Mouse (Mus musculus): ENCODE measurements around the gene Car15. TPM values are rescaled to one million over a fixed set of nuclear protein-coding genes. Genes with fewer than 3 reads are reported as not detected.
A peak's percentile ranks its signal among the peaks of the same experiment; 100 is the strongest.

The Car15 gene
- polyA plus RNA-seq, 1 experiment from 2014 or later, result 3.7 TPM

DNA sequence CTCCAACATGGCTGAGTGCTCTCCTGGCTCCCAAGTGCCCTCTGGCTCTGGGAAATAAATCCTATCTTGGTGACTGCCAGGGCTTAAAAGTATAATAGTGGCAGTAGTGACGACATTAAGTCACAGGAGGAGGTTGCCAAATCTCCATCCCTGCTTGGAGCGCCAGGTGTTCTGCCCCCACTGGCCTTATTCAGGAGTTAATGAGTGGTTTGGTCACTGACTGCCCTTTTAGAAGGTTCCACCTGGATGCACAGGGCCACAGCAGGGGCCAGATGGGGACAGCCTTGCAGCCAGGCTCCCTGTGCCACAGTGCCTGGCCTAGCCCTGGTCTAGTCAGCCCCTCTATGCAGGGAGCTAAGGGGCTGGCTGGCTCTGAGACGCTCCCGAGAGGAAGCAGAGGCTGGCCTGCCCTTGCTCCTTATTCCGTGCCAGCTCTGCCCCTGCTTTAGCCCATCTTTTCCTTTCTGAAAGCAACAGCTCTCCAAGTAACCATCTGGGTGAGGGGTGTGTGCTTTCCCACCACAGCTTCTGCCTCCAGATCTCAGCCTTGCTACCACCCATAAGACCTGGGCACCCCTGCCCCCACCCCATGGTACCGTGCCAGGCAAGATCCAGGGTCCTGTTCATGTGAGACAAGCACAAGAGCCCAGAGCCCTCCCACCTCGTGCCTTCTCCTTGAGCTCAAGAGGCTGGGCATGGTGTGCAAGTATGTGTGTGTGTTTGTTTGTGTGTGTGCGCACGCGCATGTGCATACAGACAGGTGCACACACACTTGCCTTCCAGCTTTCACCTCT lies 7.6 kb downstream of the Car15 start:
- 68% methylated on average over 10 of the region's 10 CpGs for WGBS

DNA sequence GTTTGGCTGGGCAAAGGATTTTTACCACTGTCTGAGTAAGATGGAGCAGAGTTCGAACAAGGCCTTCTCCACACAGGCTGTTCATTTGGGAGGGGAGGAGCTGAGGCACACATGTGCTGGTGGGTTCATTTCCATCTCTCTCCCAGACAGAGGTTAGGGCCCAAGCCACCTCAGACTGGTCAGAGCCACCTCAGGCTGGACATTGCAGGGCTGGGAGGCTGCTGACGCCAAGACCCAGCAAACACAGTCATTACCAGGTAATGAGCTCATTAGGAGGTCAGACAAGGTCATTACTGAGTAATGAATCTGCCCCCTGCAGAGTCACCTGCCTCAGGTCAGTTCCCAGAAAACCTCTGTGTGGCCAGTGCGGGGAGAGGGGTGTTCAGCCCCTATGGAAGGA lies 9.3 kb downstream of the Car15 start:
- Histone ChIP-seq H3K36me3 (ENCODE audit: control insufficient read depth, insufficient read depth, low read length) (no peaks in the 10 kb centered on the region), H3K9ac (ENCODE audit: low read length) (no peak overlapping the region), H3K4me1 (ENCODE audit: control insufficient read depth, insufficient read depth, low read length) (0 out of 2 replicates have a peak, but pooled peaks cover 5% of the 10 kb centered on the region), H3K4me2 (ENCODE audit: low read depth, low read length) (no peak overlapping the region), H3K27ac (ENCODE audit: low read length) (no peak overlapping the region), H3K27me3 (ENCODE audit: control insufficient read depth, insufficient read depth, low read length) (peaks cover 35% of the 10 kb centered on the region), H3K4me3 (replicated peaks; ENCODE audit: low read length) (no peak overlapping the region), H3K9me3 (replicated peaks; ENCODE audit: control insufficient read depth, low read length) (no peaks in the 10 kb centered on the region)
- no peak for ATAC-seq (ENCODE audit: insufficient read depth, low FRiP score)
- WGBS, result 69% methylated on average over 3 of the region's 3 CpGs

More for the DNA sequence above, 7.6 kb downstream of the Car15 start:
- Histone ChIP-seq H3K36me3 (ENCODE audit: control insufficient read depth, insufficient read depth, low read length) (no peaks in the 10 kb centered on the region), H3K4me1 (ENCODE audit: control insufficient read depth, insufficient read depth, low read length) (0 out of 2 replicates have a peak, but pooled peaks cover 5% of the 10 kb centered on the region), H3K27ac (ENCODE audit: low read length) (no peak overlapping the region), H3K4me2 (ENCODE audit: low read depth, low read length) (no peak overlapping the region), H3K9me3 (replicated peaks; ENCODE audit: control insufficient read depth, low read length) (no peaks in the 10 kb centered on the region), H3K4me3 (replicated peaks; ENCODE audit: low read length) (no peak overlapping the region), H3K9ac (ENCODE audit: low read length) (no peak overlapping the region), H3K27me3 (ENCODE audit: control insufficient read depth, insufficient read depth, low read length) (peaks cover 52% of the 10 kb centered on the region)
- ATAC-seq (ENCODE audit: insufficient read depth, low FRiP score), result no peak

DNA sequence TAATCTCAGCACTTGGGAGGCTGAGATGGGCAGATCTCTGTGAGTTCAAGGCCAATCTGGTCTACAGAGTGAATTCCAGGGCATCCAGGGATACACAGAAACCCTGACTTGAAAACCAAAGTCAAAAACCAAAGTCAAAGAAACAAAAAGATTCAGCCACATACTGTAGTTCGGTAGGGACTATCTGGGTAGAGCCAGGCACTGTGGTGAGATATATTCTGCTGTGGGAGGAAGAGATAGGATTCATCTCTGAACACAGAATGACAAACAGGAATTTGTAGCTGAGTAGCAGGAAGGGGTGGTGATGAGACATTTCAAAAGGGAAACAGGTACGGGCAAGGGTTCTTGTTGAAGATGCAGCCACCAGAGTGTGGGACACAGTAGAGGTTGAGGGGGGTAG lies 9.9 kb downstream of the Car15 start:
- no peak overlapping the region for H3K4me2 ChIP-seq (ENCODE audit: low read depth, low read length)
- no peak overlapping the region for H3K27ac ChIP-seq (ENCODE audit: low read length)
- H3K4me1 ChIP-seq (ENCODE audit: control insufficient read depth, insufficient read depth, low read length), result 0 out of 2 replicates have a peak, but pooled peaks cover 4% of the 10 kb centered on the region
- WGBS, result 84% methylated on average over 2 of the region's 2 CpGs
- no peaks in the 10 kb centered on the region for H3K36me3 ChIP-seq (ENCODE audit: control insufficient read depth, insufficient read depth, low read length)
- H3K27me3 ChIP-seq (ENCODE audit: control insufficient read depth, insufficient read depth, low read length), result peaks cover 29% of the 10 kb centered on the region
- ATAC-seq (ENCODE audit: insufficient read depth, low FRiP score), result no peak
- H3K9ac ChIP-seq (ENCODE audit: low read length), result no peak overlapping the region
- no peaks in the 10 kb centered on the region for H3K9me3 ChIP-seq (replicated peaks; ENCODE audit: control insufficient read depth, low read length)
- no peak overlapping the region for H3K4me3 ChIP-seq (replicated peaks; ENCODE audit: low read length)

DNA sequence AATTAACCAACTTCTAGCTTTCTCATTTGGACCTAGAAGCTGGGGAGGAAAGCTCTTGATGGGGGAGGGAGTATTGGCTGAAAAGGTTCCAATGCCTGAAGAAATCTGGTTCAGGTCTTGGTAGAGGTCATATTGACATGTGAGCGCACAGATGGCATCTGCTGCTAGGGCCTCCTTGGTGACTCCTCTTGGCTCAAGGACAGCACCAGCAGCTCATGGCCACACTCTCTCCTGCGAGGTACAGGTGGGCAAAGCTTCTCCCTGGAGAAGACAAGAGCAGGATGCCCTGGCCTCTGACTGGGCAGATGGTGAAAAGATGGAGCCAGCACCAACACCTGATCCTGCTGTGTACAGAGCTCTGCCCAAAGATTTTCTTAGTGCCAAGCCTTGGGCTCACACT lies 11.7 kb downstream of the Car15 start:
- no peaks in the 10 kb centered on the region for H3K36me3 ChIP-seq (ENCODE audit: control insufficient read depth, insufficient read depth, low read length)

DNA sequence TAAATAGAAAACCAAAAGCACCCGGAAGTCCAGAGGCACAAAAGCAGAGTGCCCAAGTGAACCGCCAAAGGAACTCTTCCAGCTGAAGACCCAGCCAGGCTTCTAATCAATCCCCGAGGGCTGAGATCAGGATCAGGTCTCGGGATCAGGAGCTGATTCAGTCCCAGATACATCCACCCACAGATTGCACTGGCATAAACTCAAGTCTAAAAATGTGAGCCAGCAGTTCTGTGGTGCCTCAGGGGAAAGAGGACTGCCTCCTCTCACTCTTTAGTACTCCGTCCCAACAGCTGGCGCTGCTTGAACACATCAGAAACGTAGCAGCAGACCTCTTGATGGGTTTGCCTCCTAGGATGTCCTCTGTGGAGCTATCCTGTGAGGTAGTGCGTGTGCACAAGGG lies 21.6 kb downstream of the Car15 start:
- H3K9me3 ChIP-seq (replicated peaks; ENCODE audit: control insufficient read depth, low read length), result no peaks in the 10 kb centered on the region
- H3K27ac ChIP-seq (ENCODE audit: low read length), result no peak overlapping the region
- H3K36me3 ChIP-seq (ENCODE audit: control insufficient read depth, insufficient read depth, low read length), result no peaks in the 10 kb centered on the region
- H3K27me3 ChIP-seq (ENCODE audit: control insufficient read depth, insufficient read depth, low read length), result no peaks in the 10 kb centered on the region
- no peak overlapping the region for H3K9ac ChIP-seq (ENCODE audit: low read length)
- H3K4me1 ChIP-seq (ENCODE audit: control insufficient read depth, insufficient read depth, low read length), result no peaks in the 10 kb centered on the region
- no peak overlapping the region for H3K4me2 ChIP-seq (ENCODE audit: low read depth, low read length)
- no peak overlapping the region for H3K4me3 ChIP-seq (replicated peaks; ENCODE audit: low read length)
- 80% methylated on average over 8 of the region's 8 CpGs for WGBS
- no peak for ATAC-seq (ENCODE audit: insufficient read depth, low FRiP score)

More for the DNA sequence above, 11.7 kb downstream of the Car15 start:
- no peak for ATAC-seq (ENCODE audit: insufficient read depth, low FRiP score)
- Histone ChIP-seq H3K4me2 (ENCODE audit: low read depth, low read length) (no peak overlapping the region), H3K27me3 (ENCODE audit: control insufficient read depth, insufficient read depth, low read length) (peaks cover 12% of the 10 kb centered on the region), H3K9ac (ENCODE audit: low read length) (no peak overlapping the region), H3K27ac (ENCODE audit: low read length) (no peak overlapping the region), H3K9me3 (replicated peaks; ENCODE audit: control insufficient read depth, low read length) (no peaks in the 10 kb centered on the region), H3K4me3 (replicated peaks; ENCODE audit: low read length) (no peak overlapping the region), H3K4me1 (ENCODE audit: control insufficient read depth, insufficient read depth, low read length) (no peaks in the 10 kb centered on the region)
- 78% methylated on average over 2 of the region's 2 CpGs for WGBS

DNA sequence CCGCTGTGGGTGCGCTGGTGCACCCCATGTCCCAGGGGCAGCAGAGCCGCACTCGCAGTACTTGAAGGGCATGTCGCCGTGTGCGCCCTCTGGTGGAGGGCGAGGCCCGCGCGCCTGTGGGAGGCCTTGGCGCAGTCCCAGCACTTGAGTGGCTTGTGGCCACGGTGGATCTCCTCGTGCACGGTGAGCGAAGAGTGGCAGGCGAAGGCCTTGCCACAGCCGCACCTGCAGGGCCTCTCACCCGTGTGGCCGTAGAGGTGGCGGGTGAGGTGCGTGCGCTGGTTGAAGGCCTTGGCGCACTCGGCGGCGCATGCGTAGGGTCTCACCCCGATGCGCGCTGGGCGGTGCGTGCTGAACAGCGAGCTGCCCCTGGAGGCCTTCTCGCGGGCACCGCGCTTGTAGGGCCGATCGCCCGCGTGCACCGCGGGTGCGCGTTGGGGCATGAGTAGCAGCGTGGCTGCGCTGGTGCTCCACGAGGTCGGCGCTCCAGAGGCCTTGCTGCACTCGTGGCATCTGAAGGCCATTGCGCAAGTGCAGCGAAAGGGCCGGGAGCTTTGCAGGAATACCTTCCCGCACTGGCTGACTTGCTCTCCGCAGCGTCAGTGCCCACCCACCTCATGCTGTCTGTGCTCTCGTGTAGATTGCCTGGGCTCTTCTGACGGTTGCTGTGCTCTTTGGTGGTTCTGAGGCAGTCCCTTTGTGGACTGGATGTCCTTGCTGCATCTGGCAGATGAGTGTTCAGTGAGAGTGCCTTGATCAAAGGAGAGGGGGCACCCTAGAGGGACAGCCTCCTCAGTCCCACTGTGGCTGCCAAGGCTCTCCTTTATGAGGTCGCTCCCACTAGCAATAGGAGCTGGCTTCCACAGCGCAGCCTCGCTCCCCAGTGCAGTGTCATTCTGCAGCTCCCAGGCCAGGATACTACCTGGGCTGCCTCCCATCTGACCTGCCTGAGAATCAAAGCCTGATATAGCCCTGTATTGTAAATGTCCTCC lies 22.5 kb downstream of the Car15 start:
- H3K4me1 ChIP-seq (ENCODE audit: control insufficient read depth, insufficient read depth, low read length), result no peaks in the 10 kb centered on the region
- 2% methylated on average over 63 of the region's 63 CpGs for WGBS
- peak overlapping the region; percentile 89 for H3K4me2 ChIP-seq (ENCODE audit: low read depth, low read length)
- peak; percentile 85 for ATAC-seq (ENCODE audit: insufficient read depth, low FRiP score)
- H3K27me3 ChIP-seq (ENCODE audit: control insufficient read depth, insufficient read depth, low read length), result no peaks in the 10 kb centered on the region
- peak overlapping the region; percentile 54 for H3K4me3 ChIP-seq (replicated peaks; ENCODE audit: low read length)
- peak overlapping the region; percentile 77 for H3K9ac ChIP-seq (ENCODE audit: low read length)
- H3K27ac ChIP-seq (ENCODE audit: low read length), result no peak overlapping the region
- no peaks in the 10 kb centered on the region for H3K9me3 ChIP-seq (replicated peaks; ENCODE audit: control insufficient read depth, low read length)
- H3K36me3 ChIP-seq (ENCODE audit: control insufficient read depth, insufficient read depth, low read length), result no peaks in the 10 kb centered on the region

DNA sequence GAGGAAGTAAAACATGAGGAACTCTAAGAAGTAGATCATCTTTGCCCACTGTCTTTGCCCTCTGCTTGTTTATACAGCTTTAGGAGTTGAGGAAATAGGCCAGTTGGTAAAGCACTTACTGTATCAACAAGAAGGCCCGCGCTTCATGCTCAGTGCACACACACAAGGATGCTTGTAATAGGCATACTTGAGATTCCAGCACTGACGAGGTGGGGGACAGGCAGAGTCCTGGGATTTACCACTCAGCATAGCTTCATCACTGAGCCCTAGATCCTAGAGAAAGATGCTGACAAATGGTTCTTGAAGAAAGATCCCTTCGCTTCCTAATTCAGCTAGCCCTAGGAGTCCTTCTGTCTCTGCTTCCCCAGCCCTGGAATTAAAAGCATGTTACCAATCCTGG lies 25.0 kb downstream of the Car15 start:
- H3K36me3 ChIP-seq (ENCODE audit: control insufficient read depth, insufficient read depth, low read length), result no peaks in the 10 kb centered on the region
- no peak for ATAC-seq (ENCODE audit: insufficient read depth, low FRiP score)
- H3K4me2 ChIP-seq (ENCODE audit: low read depth, low read length), result no peak overlapping the region
- H3K4me1 ChIP-seq (ENCODE audit: control insufficient read depth, insufficient read depth, low read length), result peaks cover 9% of the 10 kb centered on the region
- H3K9ac ChIP-seq (ENCODE audit: low read length), result no peak overlapping the region
- no peak overlapping the region for H3K27ac ChIP-seq (ENCODE audit: low read length)
- WGBS, result 45% methylated on average over 4 of the region's 4 CpGs
- no peak overlapping the region for H3K4me3 ChIP-seq (replicated peaks; ENCODE audit: low read length)
- H3K27me3 ChIP-seq (ENCODE audit: control insufficient read depth, insufficient read depth, low read length), result 0 out of 2 replicates have a peak, but pooled peaks cover under 1% of the 10 kb centered on the region
- no peaks in the 10 kb centered on the region for H3K9me3 ChIP-seq (replicated peaks; ENCODE audit: control insufficient read depth, low read length)

DNA sequence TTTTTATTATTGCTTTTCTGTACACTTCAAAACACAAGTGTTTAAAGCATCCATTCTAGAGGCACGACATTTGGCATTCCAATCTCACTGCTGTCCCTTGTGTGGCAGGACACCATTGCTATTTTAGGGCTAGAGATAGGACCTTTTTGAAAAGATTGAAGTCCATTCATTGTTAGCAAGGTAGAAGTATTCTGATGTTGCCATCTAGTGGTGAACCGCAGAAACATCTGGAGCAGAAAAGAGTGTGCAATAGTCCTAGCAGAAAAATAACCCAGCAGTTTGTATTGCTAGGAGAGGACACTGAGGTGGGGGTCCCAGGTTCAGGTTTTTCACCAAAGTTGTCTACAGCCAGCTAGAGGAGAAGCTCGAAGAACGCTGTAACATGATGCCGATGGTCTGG lies 26.0 kb downstream of the Car15 start:
- Histone ChIP-seq H3K9me3 (replicated peaks; ENCODE audit: control insufficient read depth, low read length) (no peaks in the 10 kb centered on the region), H3K27me3 (ENCODE audit: control insufficient read depth, insufficient read depth, low read length) (0 out of 2 replicates have a peak, but pooled peaks cover 2% of the 10 kb centered on the region), H3K4me1 (ENCODE audit: control insufficient read depth, insufficient read depth, low read length) (peaks cover 17% of the 10 kb centered on the region), H3K9ac (ENCODE audit: low read length) (no peak overlapping the region), H3K4me2 (ENCODE audit: low read depth, low read length) (no peak overlapping the region), H3K4me3 (replicated peaks; ENCODE audit: low read length) (no peak overlapping the region), H3K27ac (ENCODE audit: low read length) (no peak overlapping the region), H3K36me3 (ENCODE audit: control insufficient read depth, insufficient read depth, low read length) (no peaks in the 10 kb centered on the region)
- no peak for ATAC-seq (ENCODE audit: insufficient read depth, low FRiP score)
- WGBS, result 6% methylated on average over 5 of the region's 5 CpGs

DNA sequence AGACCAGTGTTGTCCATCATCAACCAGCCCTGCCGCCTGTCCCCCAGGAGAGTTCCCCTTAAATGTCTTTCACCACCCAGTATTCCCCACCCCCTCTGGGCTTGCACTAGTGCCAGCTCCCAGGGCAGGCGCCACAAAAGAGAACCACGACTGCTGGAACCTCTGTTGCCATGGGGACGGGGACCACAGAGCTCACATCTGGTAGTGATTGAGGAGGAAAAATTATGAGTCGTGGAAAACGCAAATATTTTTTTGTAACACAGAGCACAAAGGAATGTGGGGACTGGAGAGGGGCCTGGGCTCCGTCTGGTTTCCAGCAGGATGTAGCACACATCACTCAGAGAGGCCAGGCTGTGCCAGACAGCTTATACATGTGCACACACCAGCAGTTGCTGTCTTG lies 28.5 kb downstream of the Car15 start:
- Histone ChIP-seq H3K4me3 (replicated peaks; ENCODE audit: low read length) (no peak overlapping the region), H3K27ac (ENCODE audit: low read length) (peak overlapping the region; percentile 48), H3K9ac (ENCODE audit: low read length) (no peak overlapping the region), H3K36me3 (ENCODE audit: control insufficient read depth, insufficient read depth, low read length) (no peaks in the 10 kb centered on the region), H3K4me2 (ENCODE audit: low read depth, low read length) (no peak overlapping the region), H3K4me1 (ENCODE audit: control insufficient read depth, insufficient read depth, low read length) (peaks cover 33% of the 10 kb centered on the region), H3K27me3 (ENCODE audit: control insufficient read depth, insufficient read depth, low read length) (peaks cover 10% of the 10 kb centered on the region), H3K9me3 (replicated peaks; ENCODE audit: control insufficient read depth, low read length) (no peaks in the 10 kb centered on the region)
- ATAC-seq (ENCODE audit: insufficient read depth, low FRiP score), result peak; percentile 56; the same call in 1 of the 2 replicates
- 18% methylated on average over 7 of the region's 7 CpGs for WGBS
